ENCODE assay signal across 9 mouse cellular contexts in the genomic region with DNA sequence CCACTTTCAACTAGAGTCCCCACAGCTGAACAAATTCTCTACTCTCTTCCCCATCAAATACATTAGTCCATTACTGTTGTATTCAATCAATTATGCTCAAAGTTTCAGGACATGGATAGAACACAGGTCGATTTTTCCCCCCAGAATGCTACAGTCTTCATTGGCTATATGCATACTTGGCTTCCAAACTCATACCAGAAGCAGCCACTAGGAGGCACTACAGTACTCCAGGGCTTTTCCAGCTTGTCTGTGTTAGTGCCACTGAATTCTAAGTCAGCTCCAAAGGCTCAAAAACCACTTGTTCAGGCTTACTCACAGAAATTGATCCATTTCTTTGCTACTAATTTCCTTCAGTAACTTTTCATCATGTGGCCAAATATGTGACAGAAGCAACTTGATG.
DNase-seq lines count a peak whose midpoint lies in the region; ATAC-seq lines count a peak whose summit lies in the region.
"Had no signal": no experiment of that assay in that cellular context is flagged by ENCODE, and none has a peak within 500 bp of the region (broad histone marks: within the 10 kb centered on the region; RNA-seq: fewer than 3 reads in every experiment).

No protein-coding gene starts in this region.

- no peaks in the 10 kb centered on the region for H3K36me3 ChIP-seq in neural tube, embryonic 15.5 days

- H3K27me3 ChIP-seq in neural tube, embryonic 15.5 days (replicated peaks) = no peaks in the 10 kb centered on the region; the same call in 1 of the 2 replicates
- H3K27me3 ChIP-seq: megakaryocyte, embryonic 14.5 days had no signal

- no peak overlapping the region for H3K4me2 ChIP-seq in neural tube, embryonic 15.5 days

- no peak overlapping the region for H3K4me3 ChIP-seq in neural tube, embryonic 15.5 days (replicated peaks)
- H3K4me3 ChIP-seq: megakaryocyte, embryonic 14.5 days had no signal

- WGBS in neural tube, embryonic 15.5 days = 46% methylated on average over 1 of the region's 1 CpGs

- H3K27ac ChIP-seq in neural tube, embryonic 15.5 days (replicated peaks) = no peak overlapping the region

- intact Hi-C loops in heart, postnatal 10 days (cut with DNase I) = loop anchor here (5.0 kb wide), 1 partner anchor 807 kb away; no protein-coding TSS in a partner anchor

- no peaks in the 10 kb centered on the region for H3K9me3 ChIP-seq in neural tube, embryonic 15.5 days (replicated peaks)
- H3K9me3 ChIP-seq: megakaryocyte, embryonic 14.5 days had no signal

- H3K4me1 ChIP-seq in neural tube, embryonic 15.5 days = peaks cover 1% of the 10 kb centered on the region; the same call in 1 of the 2 replicates
- H3K4me1 ChIP-seq: megakaryocyte, embryonic 14.5 days had no signal

- no peak for ATAC-seq in neural tube, embryonic 15.5 days (ENCODE audit: low FRiP score)

- peak; percentile 19 to 34 for DNase-seq in heart, postnatal 10 days
- DNase-seq in heart, adult 11 months = no peak
- peak; percentile 53 for DNase-seq in neural tube, embryonic 10.5 days (ENCODE audit: extremely low spot score, low spot score)
- peak; percentile 9 for DNase-seq in c-Kit-positive CD71-negative TER-119-negative erythroid progenitor cells, embryonic 14.5 days (ENCODE audit: low read depth)
- DNase-seq in kidney, postnatal 14 days = peak; percentile 37
- DNase-seq in yolk sac, embryonic 10.5 days (ENCODE audit: low spot score) = peak; percentile 18
- DNase-seq in B cell, adult 2 months = no peak

- no peak overlapping the region for H3K9ac ChIP-seq in neural tube, embryonic 15.5 days (replicated peaks)

Comparison
In these comparisons a context has a peak if more than half of its experiments do, and no peak if none do; other contexts are left out.
1. DNase-seq: peak in heart, postnatal 10 days (2 of 2), neural tube, embryonic 10.5 days (single experiment), c-Kit-positive CD71-negative TER-119-negative erythroid progenitor cells, embryonic 14.5 days (single experiment), kidney, postnatal 14 days (single experiment) and yolk sac, embryonic 10.5 days (single experiment); none in heart, adult 11 months (single experiment) and B cell, adult 2 months (0 of 2).